Mouse (Mus musculus): ENCODE measurements at regions not wholly inside any gene's neighbourhood (a gene's known extent, or its start where the extent isn't known, plus 50 kb on each side); places are given as distances from the start of the nearest gene placed in this dataset.

- TF ChIP-seq CTCF (IDR thresholded peaks at IDR 0.05; ENCODE audit: low read depth) (no peak), EP300 (IDR thresholded peaks at IDR 0.05; ENCODE audit: low read depth) (no peak)
These were observed 190.3 kb upstream of the Zfp618 start for GRCm38 (mm10) chr4:62775005-62775609.
